Mouse (Mus musculus): Measurements from ENCODE around the gene Runx1.

DNA sequence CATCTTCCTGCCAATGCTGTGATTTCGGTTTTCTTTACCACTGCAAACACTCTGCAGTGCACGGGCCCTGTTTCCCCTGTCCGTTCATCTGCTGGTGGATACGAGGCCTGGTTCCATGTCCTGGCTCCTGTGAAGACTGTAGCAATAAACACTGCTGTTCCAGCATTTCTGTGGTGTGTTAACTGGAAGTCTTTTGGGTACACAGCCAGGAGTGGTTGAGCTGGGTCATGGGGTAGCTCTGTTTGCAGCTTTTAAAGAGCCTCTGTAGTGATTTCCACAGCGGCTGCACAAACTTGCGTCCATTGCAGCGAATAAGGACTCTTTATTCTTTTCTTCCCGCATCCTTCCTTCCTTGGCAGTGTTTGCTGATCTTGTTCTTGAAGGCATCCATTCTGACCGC is 248.6 kb downstream of the Runx1 start:
- TF ChIP-seq CTCF (IDR thresholded peaks at IDR 0.05; ENCODE audit: control insufficient read depth, insufficient read depth, low read length), result no peak
- TF ChIP-seq POLR2A (IDR thresholded peaks at IDR 0.05; ENCODE audit: borderline replicate concordance, control insufficient read depth, low read depth, low read length), result no peak
